Mouse (Mus musculus): ENCODE measurements around the gene Rbmx. TPM values are rescaled to one million over a fixed set of nuclear protein-coding genes. Genes with fewer than 3 reads are reported as not detected.

Rbmx gene
- 10 to 100 TPM; 30.9 to 35.0 TPM for total RNA-seq (2023)

GRCm38 (mm10) chrX:57392367-57393246 is at the start of gene Rbmx:
Gene Rbmx (minus strand): TSS chrX:57393036.

GRCm38 (mm10) chrX:57408769-57409168 is 15.9 kb upstream of the Rbmx start, which contains the start of gene Gm364:
Gene Gm364 (plus strand): TSS chrX:57409154.

GRCm38 (mm10) chrX:57338371-57339211 is 54.2 kb downstream of the Rbmx start, which contains the start of gene Arhgef6:
Gene Arhgef6 (minus strand): TSS chrX:57338729.

Other genes with a start within 250 kb of the Rbmx start
- gene Cd40lg, start 180.9 kb downstream of the Rbmx start, total RNA-seq (2023), result under 1 TPM in 1 of 2 experiments, not detected in 1; 0.43 TPM
- gene Arhgef6, start 54.3 kb downstream of the Rbmx start, total RNA-seq (2023), result 100 to 1,000 TPM; 109 to 114 TPM
- not detected for gene Gm364, start 16.1 kb upstream of the Rbmx start, total RNA-seq (2023)
- gene Gpr101, start 110.7 kb upstream of the Rbmx start, total RNA-seq (2023), result not detected

Measured in monocyte, adult 59 days (primary cell).